In the genomic region with DNA sequence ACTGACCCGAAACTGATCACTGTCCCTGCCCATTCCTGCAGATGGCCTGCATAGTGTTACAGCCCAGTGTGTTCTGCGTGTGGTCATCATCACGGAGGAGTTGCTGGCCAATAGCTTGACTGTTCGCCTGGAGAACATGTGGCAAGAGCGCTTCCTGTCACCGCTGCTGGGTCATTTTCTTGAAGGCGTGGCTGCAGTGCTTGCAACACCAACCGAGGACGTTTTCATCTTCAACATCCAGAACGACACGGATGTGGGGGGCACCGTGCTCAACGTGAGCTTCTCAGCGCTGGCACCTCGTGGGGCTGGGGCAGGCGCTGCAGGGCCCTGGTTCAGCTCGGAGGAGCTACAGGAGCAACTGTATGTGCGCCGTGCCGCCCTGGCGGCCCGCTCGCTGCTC, we compare ENCODE assay signal across 8 mouse cellular contexts. TPM values are rescaled to one million over a fixed set of nuclear protein-coding genes. Genes with fewer than 3 reads are reported as not detected.
DNase-seq lines count a peak whose midpoint lies in the region; ATAC-seq and TF ChIP-seq lines count a peak whose summit lies in the region.

No protein-coding gene starts in this region.

- no peak overlapping the region for H3K27ac ChIP-seq in hindbrain, embryonic 15.5 days (replicated peaks)

- H3K4me3 ChIP-seq in E14TG2a.4 (replicated peaks; ENCODE audit: low read length), result peak overlapping the region; percentile 84
- peak overlapping the region; percentile 33 for H3K4me3 ChIP-seq in hindbrain, embryonic 15.5 days

- H3K9me3 ChIP-seq in E14TG2a.4 (ENCODE audit: low read length), result no peaks in the 10 kb centered on the region
- H3K9me3 ChIP-seq in hindbrain, embryonic 15.5 days, result no peaks in the 10 kb centered on the region

- no peak overlapping the region for H3K9ac ChIP-seq in hindbrain, embryonic 15.5 days

- H3K4me2 ChIP-seq in hindbrain, embryonic 15.5 days, result peak overlapping the region; percentile 61

- DNase-seq in embryo, embryonic 11 days, result peak; percentile 20
- no peak for DNase-seq in embryo, embryonic 9.5 days (ENCODE audit: extremely low spot score)
- DNase-seq in urinary bladder, adult 2 months (ENCODE audit: low spot score), result no peak
- no peak for DNase-seq in layer of hippocampus, adult 11-12 months (ENCODE audit: low spot score)
- no peak for DNase-seq in gastrocnemius, postnatal 4 days (ENCODE audit: low spot score in 2 of 2)

- H3K36me3 ChIP-seq in E14TG2a.4 (ENCODE audit: insufficient read depth, low read length), result peaks cover 64% of the 10 kb centered on the region
- H3K36me3 ChIP-seq in hindbrain, embryonic 15.5 days, result peaks cover 73% of the 10 kb centered on the region

- peaks cover 61% of the 10 kb centered on the region for H3K27me3 ChIP-seq in E14TG2a.4 (ENCODE audit: insufficient read depth, low read length)
- 0 out of 2 replicates have a peak, but pooled peaks cover 6% of the 10 kb centered on the region for H3K27me3 ChIP-seq in hindbrain, embryonic 15.5 days

- no peak for TF ChIP-seq CTCF in E14TG2a.4 (conservative IDR thresholded peaks at IDR 0.05; ENCODE audit: low read length)

- no peak for ATAC-seq in hindbrain, embryonic 15.5 days (ENCODE audit: low FRiP score, low read depth)
- ATAC-seq in megakaryocyte progenitor cell, adult 5-6 weeks (replicated peaks; ENCODE audit: poor library complexity), result peak; percentile 55

- 8% methylated on average over 23 of the region's 23 CpGs for WGBS in hindbrain, embryonic 15.5 days

- H3K4me1 ChIP-seq in E14TG2a.4 (replicated peaks; ENCODE audit: low read depth, low read length), result peaks cover 36% of the 10 kb centered on the region
- H3K4me1 ChIP-seq in hindbrain, embryonic 15.5 days (replicated peaks), result peaks cover 60% of the 10 kb centered on the region

RNA-seq across cellular contexts. Expression of a gene that starts 5.5 kb away (rescaled TPM):
- 12.7 and 14.6 TPM in 2 replicates for polyA plus RNA-seq in hindbrain, embryonic 15.5 days (2015; fragmentation: Nextera tagmentation; extraction: Ambion mirVana)
- total RNA-seq in megakaryocyte progenitor cell, adult 5-6 weeks (2015), result 4.5 and 5.4 TPM in 2 replicates
- 1.5 and 2.5 TPM in 2 replicates for total RNA-seq in megakaryocyte progenitor cell, adult 5-6 weeks (2017)
- polyA plus RNA-seq in urinary bladder, adult 2 months (2012; rRNA removed), result 0.19 and 0.23 TPM in 2 replicates
- total RNA-seq in gastrocnemius, postnatal 4 days (2021), result under 1 TPM; 0.22 to 0.31 TPM

RNA-seq across cellular contexts. Expression of a gene that starts 21.4 kb away (rescaled TPM):
- 19.5 and 22.1 TPM in 2 replicates for polyA plus RNA-seq in hindbrain, embryonic 15.5 days (2015; fragmentation: Nextera tagmentation; extraction: Ambion mirVana)
- total RNA-seq in megakaryocyte progenitor cell, adult 5-6 weeks (2015), result 7.2 and 11.7 TPM in 2 replicates
- 3.0 and 4.7 TPM in 2 replicates for total RNA-seq in megakaryocyte progenitor cell, adult 5-6 weeks (2017)
- 9.7 and 9.8 TPM in 2 replicates for polyA plus RNA-seq in urinary bladder, adult 2 months (2012; rRNA removed)
- 10 to 100 TPM in 1 of 2 experiments, 1 to 10 TPM in 1; 9.8 to 11.2 TPM for total RNA-seq in gastrocnemius, postnatal 4 days (2021)

RNA-seq across cellular contexts. Expression of a gene that starts 23.5 kb away (rescaled TPM):
- 30.3 and 30.7 TPM in 2 replicates for polyA plus RNA-seq in hindbrain, embryonic 15.5 days (2015; fragmentation: Nextera tagmentation; extraction: Ambion mirVana)
- 8.4 and 8.7 TPM in 2 replicates for total RNA-seq in megakaryocyte progenitor cell, adult 5-6 weeks (2015)
- 5.0 and 5.5 TPM in 2 replicates for total RNA-seq in megakaryocyte progenitor cell, adult 5-6 weeks (2017)
- 10.2 and 11.7 TPM in 2 replicates for polyA plus RNA-seq in urinary bladder, adult 2 months (2012; rRNA removed)
- total RNA-seq in gastrocnemius, postnatal 4 days (2021), result 1 to 10 TPM; 6.6 to 9.2 TPM

RNA-seq across cellular contexts. Expression of a gene that starts 48.0 kb away (rescaled TPM):
- 180 and 206 TPM in 2 replicates for polyA plus RNA-seq in hindbrain, embryonic 15.5 days (2015; fragmentation: Nextera tagmentation; extraction: Ambion mirVana)
- 12.9 and 21.1 TPM in 2 replicates for total RNA-seq in megakaryocyte progenitor cell, adult 5-6 weeks (2015)
- total RNA-seq in megakaryocyte progenitor cell, adult 5-6 weeks (2017), result 40.9 and 50.6 TPM in 2 replicates
- polyA plus RNA-seq in urinary bladder, adult 2 months (2012; rRNA removed), result 77.3 and 97.8 TPM in 2 replicates
- 10 to 100 TPM; 43.7 to 44.3 TPM for total RNA-seq in gastrocnemius, postnatal 4 days (2021)
